Mouse (Mus musculus) small intestine, adult 2 months (tissue): ENCODE measurements around the gene Bmpr1b. TPM values are rescaled to one million over a fixed set of nuclear protein-coding genes. Genes with fewer than 3 reads are reported as not detected.

ENCODE experiments used
- H3K27ac ChIP-seq: fragments of 200-500 bp; 2 replicates; pipeline ENCODE4 v1.5.1; 2012; ENCODE audit warnings: low read depth, low read length, control low read depth, inconsistent platforms; ENCODE audit not compliant: insufficient read depth
- H3K27me3 ChIP-seq: fragments of 200-500 bp; 2 replicates; pipeline ENCODE4 v1.6.1; 2012; ENCODE audit warnings: mild to moderate bottlenecking, moderate library complexity, low read length, inconsistent platforms; ENCODE audit not compliant: control insufficient read depth, insufficient read depth
- H3K36me3 ChIP-seq: fragments of 200-500 bp; 2 replicates; pipeline ENCODE4 v1.6.1; 2012; ENCODE audit warnings: mild to moderate bottlenecking, low read length, control low read depth, inconsistent platforms; ENCODE audit not compliant: control insufficient read depth, insufficient read depth
- H3K4me1 ChIP-seq: fragments of 200-500 bp; 2 replicates; pipeline ENCODE4 v1.6.1; 2012; ENCODE audit warnings: low read length, inconsistent platforms, mixed read lengths; ENCODE audit not compliant: control insufficient read depth, insufficient read depth, insufficient read length
- H3K4me3 ChIP-seq: fragments of 200-500 bp; 2 replicates; pipeline ENCODE4 v1.5.1; 2012; ENCODE audit warnings: low read depth, mild to moderate bottlenecking, control low read depth, inconsistent platforms, low read length, moderate library complexity
- CTCF ChIP-seq: fragments of 200-500 bp; IDR thresholded peaks from 2 replicates; pipeline ENCODE4 v1.5.1; 2012; ENCODE audit warnings: low read depth, mild to moderate bottlenecking, control low read depth, inconsistent platforms, low read length, moderate library complexity, mixed read lengths; ENCODE audit not compliant: insufficient replicate concordance, insufficient read length; ENCODE audit errors: extremely low read depth
- POLR2A ChIP-seq: fragments of 200-500 bp; IDR thresholded peaks from 2 replicates; pipeline ENCODE4 v1.6.1; 2012; ENCODE audit warnings: low read depth, mild to moderate bottlenecking, control low read depth, inconsistent platforms, low read length, moderate library complexity
- WGBS: fragments of 180-500 bp; shearing (Covaris S2); methylation state at CpG from one replicate; pipeline ENCODE4 v1.1.7; 2018; 5-methylcytosine and 5-hydroxymethylcytosine counted together
- polyA plus RNA-seq: library from polyadenylated mRNA; depleted of rRNA; stranded (reverse); fragments of >200 nt; gene quantifications from 2 replicates; pipeline ENCODE4 v1.2.3, GENCODE M21; 2012; rRNA removed

The Bmpr1b gene
- polyA plus RNA-seq, 1 experiment = not detected

DNA sequence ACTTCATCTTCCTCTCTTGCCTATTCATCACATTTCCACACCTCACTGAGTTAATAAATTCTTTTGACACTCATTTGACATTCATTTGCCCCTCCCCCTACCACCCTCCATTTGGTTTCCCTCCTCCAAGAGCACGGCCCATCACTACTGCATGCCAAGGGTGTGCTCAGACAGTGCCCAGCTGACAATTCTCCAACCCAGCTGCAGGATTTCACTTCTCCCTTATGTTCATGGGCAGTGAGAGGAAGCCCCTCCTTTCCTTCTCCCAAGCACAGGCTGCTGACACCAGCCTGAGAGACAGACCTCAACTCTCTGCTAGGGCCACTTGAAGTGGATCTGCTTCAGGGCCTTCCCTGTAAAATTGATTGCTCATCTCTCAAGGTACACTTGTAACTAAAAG is 371.4 kb downstream of the Bmpr1b start:
- TF ChIP-seq POLR2A = no peak
- no peak for TF ChIP-seq CTCF
- no peaks in the 10 kb centered on the region for H3K27me3 ChIP-seq
- WGBS = 49% methylated on average over 1 of the region's 1 CpGs

DNA sequence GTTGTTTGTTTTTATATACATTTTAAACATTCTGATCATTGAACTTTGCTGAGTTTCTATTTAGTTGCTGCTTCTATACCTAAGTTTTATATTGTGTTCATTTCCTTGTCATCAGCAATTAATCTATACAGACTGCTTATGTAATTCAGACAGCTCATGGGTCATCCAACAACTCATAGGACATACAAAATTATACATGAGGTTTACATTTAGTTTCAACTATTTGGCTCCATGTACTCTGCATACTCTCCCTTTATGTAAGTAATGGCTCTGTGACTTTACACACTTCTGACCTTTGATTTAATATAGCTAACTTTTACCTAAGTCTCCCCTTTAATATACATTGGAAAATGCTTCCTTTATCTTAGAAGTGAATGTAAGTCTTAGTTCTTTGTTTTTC is 371.9 kb downstream of the Bmpr1b start:
- Histone ChIP-seq H3K36me3 (no peaks in the 10 kb centered on the region), H3K4me1 (no peaks in the 10 kb centered on the region), H3K27ac (no peak overlapping the region), H3K27me3 (no peaks in the 10 kb centered on the region), H3K4me3 (no peak overlapping the region)
- TF ChIP-seq CTCF = no peak
- no peak for TF ChIP-seq POLR2A

More for the DNA sequence above, 371.4 kb downstream of the Bmpr1b start:
- H3K36me3 ChIP-seq = no peaks in the 10 kb centered on the region
- no peak overlapping the region for H3K4me3 ChIP-seq
- H3K4me1 ChIP-seq = no peaks in the 10 kb centered on the region
- no peak overlapping the region for H3K27ac ChIP-seq

GRCm38 (mm10) chr3:141794371-141794770 is 374.9 kb downstream of the Bmpr1b start:
- TF ChIP-seq POLR2A = no peak
- TF ChIP-seq CTCF = no peak
- 83% methylated on average over 3 of the region's 3 CpGs for WGBS
- H3K4me1 ChIP-seq = no peaks in the 10 kb centered on the region
- H3K4me3 ChIP-seq = no peak overlapping the region
- H3K36me3 ChIP-seq = no peaks in the 10 kb centered on the region
- H3K27me3 ChIP-seq = no peaks in the 10 kb centered on the region
- no peak overlapping the region for H3K27ac ChIP-seq

DNA sequence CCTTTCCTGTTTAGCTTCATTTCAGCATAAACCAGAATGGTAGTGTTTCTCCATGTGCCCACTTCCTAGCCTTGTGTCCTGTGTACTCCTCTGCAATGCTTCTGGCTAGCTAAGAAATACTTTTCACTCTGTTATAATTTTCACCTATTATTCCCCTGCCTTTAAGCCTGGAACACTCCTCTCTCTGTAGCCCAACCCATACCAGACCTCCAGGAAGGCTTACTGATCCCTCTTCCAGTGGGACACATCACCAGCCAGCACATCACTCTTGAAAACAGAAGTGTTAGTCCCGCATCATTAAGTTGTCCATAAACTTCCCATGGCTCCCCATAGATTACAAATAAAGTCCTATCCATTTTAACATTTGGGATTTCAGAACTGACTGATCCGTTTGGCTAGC is 375.5 kb downstream of the Bmpr1b start:
- TF ChIP-seq CTCF = no peak
- no peak for TF ChIP-seq POLR2A
- H3K4me1 ChIP-seq = no peaks in the 10 kb centered on the region
- 78% methylated on average over 2 of the region's 2 CpGs for WGBS

GRCm38 (mm10) chr3:141792106-141792505 is 377.1 kb downstream of the Bmpr1b start:
- no peaks in the 10 kb centered on the region for H3K36me3 ChIP-seq
- H3K4me1 ChIP-seq = no peaks in the 10 kb centered on the region
- TF ChIP-seq POLR2A = no peak
- no peak for TF ChIP-seq CTCF
- H3K27me3 ChIP-seq = no peaks in the 10 kb centered on the region
- no peak overlapping the region for H3K4me3 ChIP-seq
- H3K27ac ChIP-seq = no peak overlapping the region
- WGBS = 80% methylated on average over 1 of the region's 1 CpGs

More for the DNA sequence above, 375.5 kb downstream of the Bmpr1b start:
- no peaks in the 10 kb centered on the region for H3K27me3 ChIP-seq
- no peak overlapping the region for H3K27ac ChIP-seq
- no peaks in the 10 kb centered on the region for H3K36me3 ChIP-seq
- no peak overlapping the region for H3K4me3 ChIP-seq

GRCm38 (mm10) chr3:141791026-141791780 is 378.0 kb downstream of the Bmpr1b start:
- no peaks in the 10 kb centered on the region for H3K4me1 ChIP-seq
- no peaks in the 10 kb centered on the region for H3K36me3 ChIP-seq
- no peak overlapping the region for H3K4me3 ChIP-seq
- WGBS = 69% methylated on average over 8 of the region's 8 CpGs
- no peak overlapping the region for H3K27ac ChIP-seq
- no peaks in the 10 kb centered on the region for H3K27me3 ChIP-seq
- no peak for TF ChIP-seq POLR2A
- no peak for TF ChIP-seq CTCF

Other genes with a start within 250 kb of the Bmpr1b start
- 26.3 and 63.1 TPM in 2 replicates for gene Pdlim5, start 226.3 kb upstream of the Bmpr1b start, polyA plus RNA-seq